ENCODE assay signal across 25 mouse cellular contexts in the genomic region with DNA sequence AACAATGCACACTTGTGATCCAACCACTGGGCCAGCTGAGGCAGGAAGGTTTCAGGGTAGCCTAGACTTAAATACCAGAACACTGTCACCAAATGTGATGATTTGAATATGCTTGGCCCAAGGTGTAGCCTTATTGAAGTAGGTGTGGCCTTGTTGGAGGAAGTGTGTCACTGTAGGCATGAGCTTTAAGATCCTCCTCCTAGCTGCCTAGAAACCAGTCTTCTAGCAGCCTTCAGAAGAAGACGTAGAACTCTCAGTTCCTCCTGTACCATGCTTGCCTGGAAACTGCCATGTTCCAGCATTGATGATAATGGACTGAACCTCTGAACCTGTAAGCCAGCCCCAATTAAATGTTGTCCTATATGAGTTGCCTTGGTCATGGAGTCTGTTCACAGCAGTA.
"Had no signal": no experiment of that assay in that cellular context is flagged by ENCODE, and none has a peak within 500 bp of the region (broad histone marks: within the 10 kb centered on the region; RNA-seq: fewer than 3 reads in every experiment).

No protein-coding gene starts in this region.

- H3K9ac ChIP-seq: kidney, embryonic 15.5 days; limb, embryonic 12.5 days; limb, embryonic 15.5 days; liver, embryonic 12.5 days; liver, embryonic 15.5 days; lung, embryonic 15.5 days; midbrain, embryonic 15.5 days; neural tube, embryonic 12.5 days; neural tube, embryonic 15.5 days; stomach, embryonic 15.5 days had no signal

- DNase-seq: kidney, adult 8-10 months; kidney, postnatal 10 days; kidney, postnatal 36 days; layer of hippocampus, postnatal 36 days; left cerebral cortex, postnatal 4 days; lung, adult 18-20 months; lung, postnatal 10 days; retina, postnatal 1 day; right cerebral cortex, postnatal 25 days; spleen, adult 18-20 months; thymus, postnatal 36 days had no signal

- H3K27ac ChIP-seq: kidney, embryonic 15.5 days; left cerebral cortex, adult 2 months; limb, embryonic 12.5 days; limb, embryonic 15.5 days; liver, embryonic 12.5 days; liver, embryonic 15.5 days; lung, embryonic 15.5 days; macrophage; midbrain, embryonic 15.5 days; neural tube, embryonic 12.5 days; neural tube, embryonic 15.5 days; stomach, embryonic 15.5 days had no signal

- ATAC-seq: intestine, embryonic 16.5 days; liver, embryonic 12.5 days; midbrain, embryonic 15.5 days had no signal

- H3K4me1 ChIP-seq: kidney, embryonic 15.5 days; limb, embryonic 12.5 days; limb, embryonic 15.5 days; liver, embryonic 15.5 days; lung, embryonic 15.5 days; midbrain, embryonic 15.5 days; neural tube, embryonic 12.5 days; neural tube, embryonic 15.5 days; stomach, embryonic 15.5 days had no signal

- H3K36me3 ChIP-seq: midbrain, embryonic 15.5 days had no signal

- H3K4me2 ChIP-seq: kidney, embryonic 15.5 days; limb, embryonic 12.5 days; limb, embryonic 15.5 days; liver, embryonic 12.5 days; liver, embryonic 15.5 days; lung, embryonic 15.5 days; midbrain, embryonic 11.5 days; midbrain, embryonic 15.5 days; neural tube, embryonic 12.5 days; neural tube, embryonic 15.5 days; stomach, embryonic 15.5 days had no signal

- H3K9me3 ChIP-seq: kidney, embryonic 15.5 days; limb, embryonic 12.5 days; limb, embryonic 15.5 days; liver, embryonic 12.5 days; liver, embryonic 15.5 days; lung, embryonic 15.5 days; midbrain, embryonic 15.5 days; neural tube, embryonic 12.5 days; neural tube, embryonic 15.5 days; stomach, embryonic 15.5 days had no signal

- H3K27me3 ChIP-seq: kidney, embryonic 15.5 days; limb, embryonic 12.5 days; limb, embryonic 15.5 days; liver, embryonic 12.5 days; liver, embryonic 15.5 days; lung, embryonic 15.5 days; midbrain, embryonic 15.5 days; neural tube, embryonic 12.5 days; neural tube, embryonic 15.5 days; stomach, embryonic 15.5 days had no signal

- H3K4me3 ChIP-seq: kidney, embryonic 15.5 days; left cerebral cortex, adult 2 months; limb, embryonic 12.5 days; limb, embryonic 15.5 days; liver, embryonic 12.5 days; liver, embryonic 15.5 days; lung, embryonic 15.5 days; midbrain, embryonic 15.5 days; neural tube, embryonic 12.5 days; neural tube, embryonic 15.5 days; stomach, embryonic 15.5 days had no signal
